Mouse (Mus musculus) liver, embryonic 12.5 days (tissue): ENCODE results near the gene Slc16a2. TPM values are rescaled to one million over a fixed set of nuclear protein-coding genes. Genes with fewer than 3 reads are reported as not detected.

ENCODE experiments used
- ATAC-seq: fragments of 200-750 bp; cut with Nextera tagmentation; 2 replicates; pipeline ENCODE4 v1.8.0; 2017; ENCODE audit warnings: moderate number of reproducible peaks, mild to moderate bottlenecking, moderate library complexity
- H3K27ac ChIP-seq: fragments of 300-500 bp; sonication (generic); 2 replicates; pipeline ENCODE4 v1.5.1; 2016; ENCODE audit warnings: mild to moderate bottlenecking
- H3K27me3 ChIP-seq: fragments of 300-500 bp; sonication (generic); replicated peaks from 2 replicates; pipeline ENCODE4 v1.6.1; 2016; ENCODE audit warnings: mild to moderate bottlenecking, moderate library complexity
- H3K36me3 ChIP-seq: fragments of 300-500 bp; sonication (generic); 2 replicates; pipeline ENCODE4 v1.6.1; 2016; ENCODE audit warnings: mild to moderate bottlenecking, moderate library complexity
- H3K4me1 ChIP-seq: fragments of 300-500 bp; sonication (generic); 2 replicates; pipeline ENCODE4 v1.6.1; 2016
- H3K4me2 ChIP-seq: fragments of 300-500 bp; sonication (generic); 2 replicates; pipeline ENCODE4 v1.6.1; 2016; ENCODE audit warnings: mild to moderate bottlenecking, moderate library complexity
- H3K4me3 ChIP-seq: fragments of 300-500 bp; sonication (generic); 2 replicates; pipeline ENCODE4 v1.5.1; 2016; ENCODE audit warnings: mild to moderate bottlenecking, moderate library complexity
- H3K9ac ChIP-seq: fragments of 300-500 bp; sonication (generic); 2 replicates; pipeline ENCODE4 v1.6.1; 2016; ENCODE audit warnings: mild to moderate bottlenecking, moderate library complexity
- H3K9me3 ChIP-seq: fragments of 300-500 bp; sonication (generic); replicated peaks from 2 replicates; pipeline ENCODE4 v1.6.1; 2016; ENCODE audit warnings: mild to moderate bottlenecking, moderate library complexity
- WGBS: fragments of 180-500 bp; shearing (Covaris S2); methylation state at CpG from one replicate; pipeline ENCODE4 v1.1.7; 2016; ENCODE audit not compliant: insufficient replicate concordance; 5-methylcytosine and 5-hydroxymethylcytosine counted together
- polyA plus RNA-seq: library from polyadenylated mRNA; unstranded; fragments of >200 nt; fragmentation: Nextera tagmentation; extraction: Ambion mirVana; gene quantifications from 2 replicates; pipeline ENCODE4 v1.2.1, GENCODE M21; 2016

The Slc16a2 gene
- polyA plus RNA-seq: 3.7 and 3.9 TPM in 2 replicates

GRCm38 (mm10) chrX:103821832-103822196 lies at the start of gene Slc16a2:
Gene Slc16a2, minus strand, starts transcription at chrX:103821983.
- H3K27ac ChIP-seq: no peak within 1 kb of the TSS
- H3K27me3 ChIP-seq: peaks cover 61% of the 10 kb centered on the region
- peak within 1 kb of the TSS; percentile 12; the same call in 1 of the 2 replicates for H3K9ac ChIP-seq
- no peaks in the 10 kb centered on the region for H3K4me1 ChIP-seq
- peak within 1 kb of the TSS; percentile 68 for H3K4me2 ChIP-seq
- 14% methylated on average over 17 of the region's 17 CpGs for WGBS
- H3K9me3 ChIP-seq: no peaks in the 10 kb centered on the region
- ATAC-seq: peak; percentile 54
- H3K4me3 ChIP-seq: peak within 1 kb of the TSS; percentile 45
- no peaks in the 10 kb centered on the region for H3K36me3 ChIP-seq

GRCm38 (mm10) chrX:103863502-103863901 lies 41.7 kb upstream of the Slc16a2 start:
- H3K27me3 ChIP-seq: peaks cover 18% of the 10 kb centered on the region
- no peak overlapping the region for H3K27ac ChIP-seq
- no peaks in the 10 kb centered on the region for H3K9me3 ChIP-seq
- no peaks in the 10 kb centered on the region for H3K36me3 ChIP-seq
- no peak overlapping the region for H3K9ac ChIP-seq
- ATAC-seq: no peak
- WGBS: 53% methylated on average over 2 of the region's 2 CpGs
- H3K4me3 ChIP-seq: no peak overlapping the region
- no peak overlapping the region for H3K4me2 ChIP-seq
- H3K4me1 ChIP-seq: no peaks in the 10 kb centered on the region

- no peak overlapping the region for H3K4me2 ChIP-seq
- no peaks in the 10 kb centered on the region for H3K9me3 ChIP-seq
- H3K36me3 ChIP-seq: no peaks in the 10 kb centered on the region
- H3K27ac ChIP-seq: no peak overlapping the region
- no peaks in the 10 kb centered on the region for H3K4me1 ChIP-seq
- no peak for ATAC-seq
- H3K4me3 ChIP-seq: no peak overlapping the region
- WGBS: 80% methylated on average over 3 of the region's 3 CpGs
- no peak overlapping the region for H3K9ac ChIP-seq
- peaks cover 18% of the 10 kb centered on the region for H3K27me3 ChIP-seq
Observed at GRCm38 (mm10) chrX:103862877-103863276, 41.1 kb upstream of the Slc16a2 start.

- Histone ChIP-seq H3K36me3 (no peaks in the 10 kb centered on the region), H3K4me1 (no peaks in the 10 kb centered on the region), H3K4me3 (no peak overlapping the region), H3K27me3 (peaks cover 29% of the 10 kb centered on the region; the same call in 1 of the 2 replicates), H3K4me2 (no peak overlapping the region), H3K27ac (no peak overlapping the region), H3K9ac (no peak overlapping the region), H3K9me3 (no peaks in the 10 kb centered on the region)
- ATAC-seq: no peak
- 32% methylated on average over 2 of the region's 2 CpGs for WGBS
Observed at GRCm38 (mm10) chrX:103845266-103845665, 23.5 kb upstream of the Slc16a2 start.

GRCm38 (mm10) chrX:103828836-103829235 lies 7.1 kb upstream of the Slc16a2 start:
- WGBS: 75% methylated on average over 2 of the region's 2 CpGs
- Histone ChIP-seq H3K27me3 (peaks cover 17% of the 10 kb centered on the region), H3K27ac (no peak overlapping the region), H3K36me3 (no peaks in the 10 kb centered on the region), H3K4me3 (no peak overlapping the region), H3K4me2 (no peak overlapping the region), H3K9me3 (no peaks in the 10 kb centered on the region), H3K9ac (no peak overlapping the region), H3K4me1 (no peaks in the 10 kb centered on the region)
- no peak for ATAC-seq

- 17% methylated on average over 19 of the region's 20 CpGs for WGBS
- ATAC-seq: peak; percentile 42; the same call in 1 of the 2 replicates
- peak overlapping the region; percentile 68 for H3K4me2 ChIP-seq
- H3K4me3 ChIP-seq: peak overlapping the region; percentile 45
- H3K9ac ChIP-seq: 0 out of 2 replicates have a peak overlapping the region, but pooled peaks have one; percentile 2
- no peaks in the 10 kb centered on the region for H3K4me1 ChIP-seq
- H3K9me3 ChIP-seq: no peaks in the 10 kb centered on the region
- H3K27ac ChIP-seq: no peak overlapping the region
- peaks cover 61% of the 10 kb centered on the region for H3K27me3 ChIP-seq
- no peaks in the 10 kb centered on the region for H3K36me3 ChIP-seq
Observed at GRCm38 (mm10) chrX:103822271-103822811, 558 bp upstream of the Slc16a2 start.

- ATAC-seq: no peak
Observed at GRCm38 (mm10) chrX:103821195-103821831, 470 bp downstream of the Slc16a2 start.

GRCm38 (mm10) chrX:103820307-103821194 lies 1.2 kb downstream of the Slc16a2 start:
- no peaks in the 10 kb centered on the region for H3K4me1 ChIP-seq
- no peak for ATAC-seq
- no peak overlapping the region for H3K27ac ChIP-seq
- 20% methylated on average over 35 of the region's 35 CpGs for WGBS
- peak overlapping the region; percentile 45 for H3K4me3 ChIP-seq
- peak overlapping the region; percentile 68 for H3K4me2 ChIP-seq
- no peak overlapping the region for H3K9ac ChIP-seq
- no peaks in the 10 kb centered on the region for H3K9me3 ChIP-seq
- H3K36me3 ChIP-seq: no peaks in the 10 kb centered on the region
- H3K27me3 ChIP-seq: peaks cover 61% of the 10 kb centered on the region

More at GRCm38 (mm10) chrX:103821195-103821831, 470 bp downstream of the Slc16a2 start:
- peak overlapping the region; percentile 68 for H3K4me2 ChIP-seq
- no peaks in the 10 kb centered on the region for H3K9me3 ChIP-seq
- H3K36me3 ChIP-seq: no peaks in the 10 kb centered on the region
- peak overlapping the region; percentile 45 for H3K4me3 ChIP-seq
- H3K27ac ChIP-seq: no peak overlapping the region
- 15% methylated on average over 37 of the region's 37 CpGs for WGBS
- peaks cover 61% of the 10 kb centered on the region for H3K27me3 ChIP-seq
- H3K9ac ChIP-seq: peak overlapping the region; percentile 12; the same call in 1 of the 2 replicates
- no peaks in the 10 kb centered on the region for H3K4me1 ChIP-seq

- 55% methylated on average over 6 of the region's 6 CpGs for WGBS
- Histone ChIP-seq H3K27ac (no peak overlapping the region), H3K27me3 (peaks cover 54% of the 10 kb centered on the region), H3K9me3 (no peaks in the 10 kb centered on the region), H3K9ac (no peak overlapping the region), H3K4me2 (no peak overlapping the region), H3K36me3 (no peaks in the 10 kb centered on the region), H3K4me1 (no peaks in the 10 kb centered on the region), H3K4me3 (no peak overlapping the region)
- no peak; the same call in 1 of the 2 replicates for ATAC-seq
Observed at GRCm38 (mm10) chrX:103819253-103819652, 2.5 kb downstream of the Slc16a2 start.

GRCm38 (mm10) chrX:103812690-103813089 lies 9.1 kb downstream of the Slc16a2 start:
- Histone ChIP-seq H3K4me3 (no peak overlapping the region), H3K9me3 (no peaks in the 10 kb centered on the region), H3K4me2 (no peak overlapping the region), H3K27ac (no peak overlapping the region), H3K27me3 (peaks cover 37% of the 10 kb centered on the region), H3K36me3 (no peaks in the 10 kb centered on the region), H3K9ac (no peak overlapping the region), H3K4me1 (no peaks in the 10 kb centered on the region)
- 61% methylated on average over 1 of the region's 1 CpGs for whole genome bisulfite sequencing
- no peak for ATAC-seq

- Histone ChIP-seq H3K27ac (no peak overlapping the region), H3K9me3 (no peaks in the 10 kb centered on the region), H3K4me3 (no peak overlapping the region), H3K36me3 (no peaks in the 10 kb centered on the region), H3K27me3 (peaks cover 41% of the 10 kb centered on the region), H3K4me1 (no peaks in the 10 kb centered on the region), H3K4me2 (no peak overlapping the region), H3K9ac (no peak overlapping the region)
- 65% methylated on average over 1 of the region's 1 CpGs for WGBS
- no peak for ATAC-seq
Observed at GRCm38 (mm10) chrX:103810483-103810882, 11.3 kb downstream of the Slc16a2 start.

GRCm38 (mm10) chrX:103806373-103806772 lies 15.4 kb downstream of the Slc16a2 start:
- ATAC-seq: no peak
- WGBS: 55% methylated on average over 4 of the region's 4 CpGs
- Histone ChIP-seq H3K4me1 (no peaks in the 10 kb centered on the region), H3K9ac (no peak overlapping the region), H3K36me3 (no peaks in the 10 kb centered on the region), H3K4me2 (no peak overlapping the region), H3K4me3 (no peak overlapping the region), H3K27ac (no peak overlapping the region), H3K27me3 (peaks cover 43% of the 10 kb centered on the region), H3K9me3 (no peaks in the 10 kb centered on the region)
